Mouse (Mus musculus) mammary gland, adult 2 months (tissue): Measurements from ENCODE around the gene Tas2r138. TPM values are rescaled to one million over a fixed set of nuclear protein-coding genes. Genes with fewer than 3 reads are reported as not detected.

Source experiments
- polyA plus RNA-seq: library from polyadenylated mRNA; depleted of rRNA; stranded (reverse); fragments of >200 nt; gene quantifications from 2 replicates; pipeline ENCODE4 v1.2.3, GENCODE M21; 2012; ENCODE audit warnings: low replicate concordance; rRNA removed

The Tas2r138 gene
- not detected in 2 replicates for polyA plus RNA-seq

GRCm38 (mm10) chr6:40613260-40613852 lies at the start of gene Tas2r138:
Gene Tas2r138, minus strand, starts transcription at chr6:40613310.

GRCm38 (mm10) chr6:40628406-40629000 lies 15.4 kb upstream of the Tas2r138 start, which contains the start of gene Mgam:
Gene Mgam, plus strand, starts transcription at chr6:40628831.

GRCm38 (mm10) chr6:40585645-40586044 lies 27.5 kb downstream of the Tas2r138 start, which contains the start of gene Clec5a:
Gene Clec5a, minus strand, starts transcription at chr6:40585821.

GRCm38 (mm10) chr6:40569187-40569586 lies 43.9 kb downstream of the Tas2r138 start, which contains the start of gene Olfr460:
Gene Olfr460, plus strand, starts transcription at chr6:40569487.

Other genes with a start within 250 kb of the Tas2r138 start
- 4.6 and 6.7 TPM in 2 replicates for gene E330009J07Rik, start 177.2 kb downstream of the Tas2r138 start, polyA plus RNA-seq
- gene Wee2, start 174.2 kb downstream of the Tas2r138 start, polyA plus RNA-seq: not detected in 2 replicates
- gene Ssbp1, start 142.0 kb downstream of the Tas2r138 start, polyA plus RNA-seq: 8.2 and 9.5 TPM in 2 replicates
- not detected in 2 replicates for gene Tas2r137, start 122.1 kb downstream of the Tas2r138 start, polyA plus RNA-seq
- 0.11 TPM in 1 of 2 replicates, not detected in the other for gene Tas2r108, start 119.8 kb downstream of the Tas2r138 start, polyA plus RNA-seq
- gene Prss37, start 93.8 kb downstream of the Tas2r138 start, polyA plus RNA-seq: not detected in 2 replicates
- not detected in 2 replicates for gene Olfr461, start 58.3 kb downstream of the Tas2r138 start, polyA plus RNA-seq
- not detected in 2 replicates for gene Olfr460, start 43.8 kb downstream of the Tas2r138 start, polyA plus RNA-seq
- 0.68 and 0.72 TPM in 2 replicates for gene Clec5a, start 27.5 kb downstream of the Tas2r138 start, polyA plus RNA-seq
- gene Mgam, start 15.5 kb upstream of the Tas2r138 start, polyA plus RNA-seq: 0.17 and 0.20 TPM in 2 replicates